Mouse (Mus musculus) skeletal muscle tissue, adult 2 months (tissue): Measurements from ENCODE around the gene Cnpy1.
A peak's percentile ranks its signal among the peaks of the same experiment; 100 is the strongest.

Source experiments
- DNase-seq: peaks from one replicate; pipeline ENCODE4 v3.0.0-alpha.2; 2012; ENCODE audit warnings: low read depth, low spot score

Gene Cnpy1

GRCm38 (mm10) chr5:28165358-28166255, 80.0 kb downstream of the Cnpy1 start, which contains the start of gene En2:
En2 (plus strand) TSS chr5:28165694.
- peak; percentile 40 for DNase-seq

- no peak for DNase-seq
Observed at GRCm38 (mm10) chr5:28163926-28164325, 81.7 kb downstream of the Cnpy1 start.

GRCm38 (mm10) chr5:28161938-28162402, 83.6 kb downstream of the Cnpy1 start:
- no peak for DNase-seq

- no peak for DNase-seq
Observed at GRCm38 (mm10) chr5:28161383-28161937, 84.1 kb downstream of the Cnpy1 start.

GRCm38 (mm10) chr5:28159891-28160470, 85.6 kb downstream of the Cnpy1 start:
- DNase-seq = no peak

GRCm38 (mm10) chr5:28159072-28159458, 86.5 kb downstream of the Cnpy1 start:
- no peak for DNase-seq

GRCm38 (mm10) chr5:28158308-28159071, 87.1 kb downstream of the Cnpy1 start:
- no peak for DNase-seq

GRCm38 (mm10) chr5:28157781-28158180, 87.8 kb downstream of the Cnpy1 start:
- DNase-seq = no peak

GRCm38 (mm10) chr5:28157044-28157730, 88.4 kb downstream of the Cnpy1 start:
- no peak for DNase-seq
